Mouse (Mus musculus): Measurements from ENCODE around the gene Ifitm2.

DNA sequence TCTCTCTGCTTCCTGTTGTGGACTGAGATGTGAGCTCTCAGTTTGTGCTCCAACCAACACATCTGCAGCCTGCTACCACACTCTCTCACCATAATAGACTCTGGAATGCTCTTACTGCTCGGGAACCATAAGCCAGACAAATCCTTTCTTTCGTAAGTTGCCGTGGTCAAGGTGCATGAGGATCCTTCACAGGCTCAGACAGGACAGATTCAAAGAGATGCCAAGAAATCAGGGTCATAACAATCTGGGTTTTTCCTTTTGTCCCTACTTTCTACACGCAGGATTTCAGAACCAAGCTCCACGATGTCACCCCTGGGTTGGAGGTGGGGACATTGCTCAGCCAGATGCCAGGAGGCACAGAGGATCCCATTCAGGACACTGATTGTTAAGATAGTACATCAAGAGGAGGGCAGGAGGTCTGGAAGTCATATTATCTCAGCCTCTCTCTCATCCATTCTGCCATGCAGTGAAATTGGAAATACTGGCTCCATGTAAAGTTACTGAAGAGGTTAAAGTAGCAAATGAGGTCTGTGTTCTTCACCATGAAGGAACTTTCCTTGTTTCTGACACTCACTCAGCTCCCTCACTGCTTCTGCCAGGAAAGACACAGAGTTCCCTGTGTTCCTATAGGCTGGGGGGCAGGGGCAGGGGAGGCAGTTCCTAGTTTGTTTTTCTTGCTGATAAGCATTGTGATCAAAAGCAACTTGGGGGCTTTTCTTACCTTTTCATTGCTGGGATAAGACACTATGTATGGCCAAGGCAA is 47.6 kb upstream of the Ifitm2 start:
- TF ChIP-seq CTCF (IDR thresholded peaks at IDR 0.05; ENCODE audit: borderline replicate concordance, control insufficient read depth, extremely low read depth, insufficient read depth, low read length, poor library complexity): no peak
- no peak for TF ChIP-seq POLR2A (IDR thresholded peaks at IDR 0.05; ENCODE audit: control insufficient read depth, extremely low read depth, insufficient read depth, low read length, poor library complexity)

Data from thymus, adult 2 months (tissue).